30 mouse cellular contexts compared by ENCODE assay signal in the genomic region with DNA sequence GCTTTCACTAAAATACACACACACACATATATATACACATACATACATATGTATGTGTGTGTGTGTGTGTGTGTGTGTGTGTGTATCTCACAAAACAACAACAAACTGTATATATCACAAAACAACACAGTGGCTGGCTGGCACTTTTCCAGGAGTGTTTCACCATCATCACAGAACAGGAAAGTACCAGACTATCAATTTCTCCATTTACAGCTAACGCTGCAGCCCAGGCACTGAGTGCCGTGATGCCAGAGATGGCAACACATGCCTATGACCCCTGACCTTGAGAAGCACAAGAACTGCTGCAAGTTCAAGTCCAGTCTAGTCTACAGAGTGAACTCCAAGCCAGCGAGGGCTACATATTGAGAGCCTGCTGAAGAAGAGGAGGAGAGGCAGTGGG. TPM values are rescaled to one million over a fixed set of nuclear protein-coding genes. Genes with fewer than 3 reads are reported as not detected.
DNase-seq lines count a peak whose midpoint lies in the region; ATAC-seq and TF ChIP-seq lines count a peak whose summit lies in the region.
"Had no signal": no experiment of that assay in that cellular context is flagged by ENCODE, and none has a peak within 500 bp of the region (broad histone marks: within the 10 kb centered on the region; RNA-seq: fewer than 3 reads in every experiment).

No protein-coding gene starts in this region.

- TF ChIP-seq RAD21 in CH12.LX (IDR thresholded peaks at IDR 0.05; ENCODE audit: low read depth, low read length) = no peak

- peak; percentile 8; the same call in 1 of the 2 replicates for ATAC-seq in lung, embryonic 16.5 days (ENCODE audit: low read depth)
- ATAC-seq: hindbrain, postnatal 0 days; liver, embryonic 12.5 days; midbrain, embryonic 16.5 days had no signal

- no peak for TF ChIP-seq EP300 in CH12.LX (IDR thresholded peaks at IDR 0.05; ENCODE audit: low read length)

- peaks cover 13% of the 10 kb centered on the region; the same call in 1 of the 2 replicates for H3K4me1 ChIP-seq in lung, embryonic 16.5 days (replicated peaks; ENCODE audit: control insufficient read depth, insufficient read depth, low read length)
- peaks cover 60 to 95% of the 10 kb centered on the region in 2 experiments for H3K4me1 ChIP-seq in CH12.LX (ENCODE audit: control insufficient read depth in 1 of 2, insufficient read depth in 2 of 2)
- H3K4me1 ChIP-seq in bone marrow, adult 2 months (ENCODE audit: control insufficient read depth, insufficient read depth, low read length) = peaks cover 22% of the 10 kb centered on the region

- H3K79me2 ChIP-seq in CH12.LX (replicated peaks; ENCODE audit: control insufficient read depth, extremely low read depth, insufficient read depth, poor library complexity, severe bottlenecking) = peaks cover 97% of the 10 kb centered on the region

- H3K36me3 ChIP-seq in lung, embryonic 16.5 days (ENCODE audit: control insufficient read depth, insufficient read depth, low read length) = no peaks in the 10 kb centered on the region
- H3K36me3 ChIP-seq in CH12.LX (replicated peaks in 1 of 2; ENCODE audit: control insufficient read depth in 1 of 2, insufficient read depth in 1 of 2, low read length in 1 of 2) = peaks cover 20 to 67% of the 10 kb centered on the region in 2 experiments
- H3K36me3 ChIP-seq: forebrain, embryonic 12.5 days; hindbrain, embryonic 12.5 days; intestine, embryonic 15.5 days; limb, embryonic 13.5 days; liver, embryonic 12.5 days; neural tube, embryonic 13.5 days had no signal

- no peak for TF ChIP-seq POLR2A in CH12.LX (IDR thresholded peaks at IDR 0.05; ENCODE audit: low read depth, low read length)
- TF ChIP-seq POLR2A in bone marrow, adult 2 months (IDR thresholded peaks at IDR 0.05; ENCODE audit: borderline replicate concordance, control insufficient read depth, low read depth, low read length) = no peak

- dilution Hi-C loops in CH12.LX (cut with MboI; ENCODE audit: extremely low pct_ligation_motif_present, extremely low pct_unique_long_range_greater_than_20kb, low sequenced_read_pairs) = no loop called here

- no peak overlapping the region for H3K4me2 ChIP-seq in lung, embryonic 16.5 days (ENCODE audit: low read depth, low read length)
- H3K4me2 ChIP-seq in CH12.LX (ENCODE audit: insufficient read depth, low read depth, poor library complexity, severe bottlenecking) = no peak overlapping the region
- H3K4me2 ChIP-seq: forebrain, embryonic 12.5 days; heart, embryonic 11.5 days; hindbrain, embryonic 12.5 days; intestine, embryonic 15.5 days; limb, embryonic 13.5 days; liver, embryonic 12.5 days; midbrain, embryonic 11.5 days; neural tube, embryonic 13.5 days had no signal

- no peak overlapping the region for H3K9ac ChIP-seq in lung, embryonic 16.5 days (ENCODE audit: low read length)
- H3K9ac ChIP-seq in CH12.LX (ENCODE audit: insufficient read depth, low read depth) = no peak overlapping the region
- H3K9ac ChIP-seq: forebrain, embryonic 12.5 days; hindbrain, embryonic 12.5 days; intestine, embryonic 15.5 days; limb, embryonic 13.5 days; liver, embryonic 12.5 days; neural tube, embryonic 13.5 days had no signal

- H3K4me3 ChIP-seq in lung, embryonic 16.5 days (ENCODE audit: low read length) = no peak overlapping the region
- no peak overlapping the region for H3K4me3 ChIP-seq in CH12.LX (replicated peaks in 1 of 3; ENCODE audit: low read depth in 2 of 3, low read length in 2 of 3, poor library complexity in 1 of 3)
- H3K4me3 ChIP-seq in bone marrow, adult 2 months (replicated peaks; ENCODE audit: control insufficient read depth, low read depth, low read length) = no peak overlapping the region
- H3K4me3 ChIP-seq: erythroblast, embryonic 14.5 days; forebrain, embryonic 12.5 days; hindbrain, embryonic 12.5 days; intestine, embryonic 15.5 days; limb, embryonic 13.5 days; liver, embryonic 12.5 days; neural tube, embryonic 13.5 days had no signal

- no peaks in the 10 kb centered on the region for H3K9me3 ChIP-seq in lung, embryonic 16.5 days (ENCODE audit: control insufficient read depth, low read length)
- no peaks in the 10 kb centered on the region for H3K9me3 ChIP-seq in CH12.LX (replicated peaks; ENCODE audit: low read length)
- H3K9me3 ChIP-seq: forebrain, embryonic 12.5 days; hindbrain, embryonic 12.5 days; intestine, embryonic 15.5 days; limb, embryonic 13.5 days; liver, embryonic 12.5 days; neural tube, embryonic 13.5 days had no signal

- WGBS in lung, embryonic 16.5 days = 62% methylated on average over 3 of the region's 3 CpGs
- WGBS in bone marrow, adult 2 months = 25% methylated on average over 3 of the region's 3 CpGs

- no peak overlapping the region for H3K27ac ChIP-seq in lung, embryonic 16.5 days (ENCODE audit: low read length)
- H3K27ac ChIP-seq in CH12.LX (ENCODE audit: insufficient read depth, low read depth) = 0 out of 2 replicates have a peak overlapping the region, but pooled peaks have one; percentile 1
- peak overlapping the region; percentile 64 for H3K27ac ChIP-seq in bone marrow, adult 2 months (ENCODE audit: control insufficient read depth, insufficient read depth, low read depth, low read length, poor library complexity)
- H3K27ac ChIP-seq: forebrain, embryonic 12.5 days; hindbrain, embryonic 12.5 days; hindbrain, postnatal 0 days; intestine, embryonic 15.5 days; limb, embryonic 13.5 days; liver, embryonic 12.5 days; neural tube, embryonic 13.5 days; stomach, postnatal 0 days had no signal

- no peak for DNase-seq in lung, postnatal 10 days
- no peak for DNase-seq in CH12.LX (ENCODE audit: extremely low read depth)
- DNase-seq in monocyte, adult 2 months (ENCODE audit: low read depth in 1 of 2, low spot score in 2 of 2) = peak; percentile 33 to 70
- DNase-seq in kidney, postnatal 10 days = no peak
- DNase-seq in cerebellum, adult 11 months = no peak
- DNase-seq: adrenal gland, adult 2 months; cerebellum, adult 11-12 months; cerebellum, postnatal 10 days; gastrocnemius, postnatal 14 days; heart, adult 11 months; heart, postnatal 36 days; kidney, adult 8-10 months; kidney, postnatal 14 days; right cerebral cortex, postnatal 4 days; thymus, adult 2 months; thymus, postnatal 4 days had no signal

- no peaks in the 10 kb centered on the region for H3K27me3 ChIP-seq in lung, embryonic 16.5 days (ENCODE audit: control insufficient read depth, insufficient read depth, low read depth, low read length)
- no peaks in the 10 kb centered on the region for H3K27me3 ChIP-seq in CH12.LX (replicated peaks)
- H3K27me3 ChIP-seq: forebrain, embryonic 12.5 days; hindbrain, embryonic 12.5 days; intestine, embryonic 15.5 days; limb, embryonic 13.5 days; liver, embryonic 12.5 days; neural tube, embryonic 13.5 days had no signal

- in situ Hi-C loops in CH12.LX (cut with MboI; ENCODE audit: low pct_ligation_motif_present, low pct_unique_long_range_greater_than_20kb, low sequenced_read_pairs) = no loop called here

- no peak for TF ChIP-seq CTCF in CH12.LX (conservative IDR thresholded peaks at IDR 0.05 in 1 of 2, IDR thresholded peaks at IDR 0.05 in 1 of 2; ENCODE audit: low read depth in 2 of 2, low read length in 2 of 2)
- no peak for TF ChIP-seq CTCF in bone marrow, adult 2 months (IDR thresholded peaks at IDR 0.05; ENCODE audit: control insufficient read depth, insufficient read depth, low read length)

TF ChIP-seq in CH12.LX, 34 proteins besides CTCF, POLR2A, EP300 and RAD21:
- no peak for TF ChIP-seq ETS1 (conservative IDR thresholded peaks at IDR 0.05; ENCODE audit: low read depth, low read length)
- no peak for TF ChIP-seq ZKSCAN1 (IDR thresholded peaks at IDR 0.05; ENCODE audit: borderline replicate concordance, low read depth, low read length)
- no peak for TF ChIP-seq SMC3 (IDR thresholded peaks at IDR 0.05; ENCODE audit: low read depth, low read length)
- TF ChIP-seq PAX5 (IDR thresholded peaks at IDR 0.05; ENCODE audit: low read length) = no peak
- no peak for TF ChIP-seq RCOR1 (conservative IDR thresholded peaks at IDR 0.05; ENCODE audit: low read depth, low read length)
- TF ChIP-seq MXI1 (IDR thresholded peaks at IDR 0.05; ENCODE audit: low read depth, low read length) = no peak
- TF ChIP-seq ZC3H11A (IDR thresholded peaks at IDR 0.05; ENCODE audit: low read depth, low read length) = no peak
- TF ChIP-seq UBTF (IDR thresholded peaks at IDR 0.05; ENCODE audit: low read depth, low read length) = no peak
- TF ChIP-seq ZNF384 (IDR thresholded peaks at IDR 0.05; ENCODE audit: low read depth, low read length) = no peak
- TF ChIP-seq E2F4 (IDR thresholded peaks at IDR 0.05; ENCODE audit: insufficient replicate concordance, low read depth, low read length) = no peak
TF ChIP-seq in CH12.LX: peak in this region for 0.

RNA-seq across cellular contexts. Expression of a gene that starts 26.1 kb away (rescaled TPM):
- 3.3 and 3.7 TPM in 2 replicates for polyA plus RNA-seq in lung, embryonic 16.5 days (2015; fragmentation: Nextera tagmentation; extraction: Ambion mirVana)
- total RNA-seq in CH12.LX (2012; rRNA removed) (63.8 and 73.1 TPM in 2 replicates), CH12.LX (2014; rRNA removed) (21.3 and 22.5 TPM in 2 replicates)
- polyA plus RNA-seq in CH12.LX (2012; ENCODE audit: insufficient read length, low read depth) = 48.9 and 61.2 TPM in 2 replicates
- 6.4 and 18.2 TPM in 2 replicates for polyA plus RNA-seq in bone marrow, adult 2 months (2011; ENCODE audit: insufficient read depth, insufficient read length, low replicate concordance, missing spikeins)

Comparison
In these comparisons a context has a peak if more than half of its experiments do, and no peak if none do; other contexts are left out.
1. DNase-seq: peak in monocyte, adult 2 months (2 of 2); none in lung, postnatal 10 days (single experiment), CH12.LX (single experiment), kidney, postnatal 10 days (single experiment) and cerebellum, adult 11 months (single experiment).